Mouse (Mus musculus): ENCODE measurements around the gene Adam33. TPM values are rescaled to one million over a fixed set of nuclear protein-coding genes. Genes with fewer than 3 reads are reported as not detected.
A peak's percentile ranks its signal among the peaks of the same experiment; 100 is the strongest.
"Not testable (repeated sequence)": the region's sequence is repeated elsewhere in the genome, so short reads cannot be mapped to it uniquely, and the experiment has no call there.

Gene Adam33
- total and polyA plus RNA-seq, 2 experiments from 2014 or later = 1.5 to 1.9 TPM

DNA sequence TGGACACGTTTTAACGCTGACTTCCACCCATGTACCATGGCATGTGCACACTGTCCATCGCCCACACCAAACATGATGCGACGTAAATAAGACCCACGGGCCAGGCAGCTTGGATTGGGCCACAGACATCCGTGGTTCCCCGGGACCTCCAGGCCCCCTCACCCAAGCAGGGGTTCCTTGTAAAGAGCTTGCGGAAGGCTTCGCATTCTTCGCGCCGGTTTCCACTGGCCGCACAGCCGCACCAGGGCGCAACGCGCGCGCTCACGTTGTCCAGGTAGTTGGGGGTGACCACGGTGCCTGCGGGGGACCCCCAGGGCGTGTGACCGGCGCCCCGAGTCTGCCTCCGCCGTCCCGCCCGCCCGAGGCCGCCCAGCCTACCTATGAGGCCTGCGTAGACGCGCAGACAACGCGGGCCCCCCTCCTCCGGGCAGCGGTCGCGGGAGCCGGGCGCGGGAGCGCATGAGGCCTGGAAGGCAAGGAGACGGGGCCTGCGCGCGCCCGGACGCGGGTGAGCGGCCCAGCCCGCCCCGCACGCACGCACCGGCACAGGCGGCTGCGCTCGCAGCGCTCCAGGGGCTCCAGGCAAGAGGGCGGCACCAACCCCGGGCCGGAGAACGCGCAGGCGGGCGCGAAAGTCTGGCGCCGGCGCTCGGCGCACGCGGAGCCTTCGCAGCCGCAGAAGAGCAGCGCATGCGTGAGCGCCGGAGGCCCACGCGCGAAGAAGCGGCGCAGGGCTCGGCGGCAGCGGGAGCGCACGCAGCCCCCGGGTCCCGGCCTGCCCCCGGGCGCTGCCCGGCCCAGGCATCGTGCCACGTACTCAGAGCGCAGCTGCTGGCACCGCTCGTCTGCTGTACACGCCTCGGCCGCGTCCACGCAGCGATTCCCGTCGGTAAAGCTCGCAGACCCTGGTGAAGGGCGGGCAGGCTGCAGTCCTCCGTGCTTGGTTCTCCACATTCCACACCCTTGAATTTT is 22.5 kb downstream of the Adam33 start:
- Histone ChIP-seq H3K27me3 (ENCODE audit: insufficient read depth, low read length) (no peaks in the 10 kb centered on the region), H3K9ac (replicated peaks; ENCODE audit: low read length) (peak overlapping the region; percentile 73), H3K36me3 (ENCODE audit: insufficient read depth, low read length) (no peaks in the 10 kb centered on the region), H3K27ac (peak overlapping the region; percentile 77), H3K9me3 (ENCODE audit: low read length) (no peaks in the 10 kb centered on the region), H3K4me1 (ENCODE audit: insufficient read depth, low read length) (peaks cover 6% of the 10 kb centered on the region; the same call in 1 of the 2 replicates), H3K4me3 (ENCODE audit: low read length) (peak overlapping the region; percentile 56), H3K4me2 (ENCODE audit: low read depth, low read length) (peak overlapping the region; percentile 90)
- ATAC-seq (peak; percentile 85), DNase-seq (ENCODE audit: low spot score) (peak; percentile 86)
- TF ChIP-seq CTCF (IDR thresholded peaks at IDR 0.05; ENCODE audit: low read depth) = no peak
- 3% methylated on average over 107 of the region's 115 CpGs for WGBS

DNA sequence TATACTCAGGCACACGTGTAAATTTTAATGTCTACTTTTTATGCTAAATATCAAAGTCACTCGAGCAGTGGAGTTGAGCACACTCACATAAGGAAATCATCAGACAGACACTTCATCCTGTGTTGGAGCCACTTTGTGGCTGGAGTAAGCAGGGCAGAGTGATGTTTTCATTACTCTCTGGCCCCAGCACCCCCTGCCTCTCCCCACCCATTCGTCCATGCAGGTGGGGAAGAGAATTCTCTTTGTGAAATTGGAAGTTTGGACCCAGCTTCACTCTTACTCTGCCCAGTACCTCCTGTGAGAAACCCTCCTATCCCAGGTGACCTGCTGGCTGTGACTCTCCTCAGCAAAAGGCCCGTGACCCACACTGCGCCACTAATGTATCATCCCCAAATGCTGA is 24.9 kb downstream of the Adam33 start:
- WGBS = 80% methylated on average over 5 of the region's 5 CpGs
- no peak for DNase-seq (ENCODE audit: low spot score)
- H3K4me3 ChIP-seq (ENCODE audit: low read length) = no peak overlapping the region
- no peaks in the 10 kb centered on the region for H3K36me3 ChIP-seq (ENCODE audit: insufficient read depth, low read length)
- no peak overlapping the region for H3K27ac ChIP-seq
- H3K27me3 ChIP-seq (ENCODE audit: insufficient read depth, low read length) = no peaks in the 10 kb centered on the region
- ATAC-seq = no peak
- H3K4me2 ChIP-seq (ENCODE audit: low read depth, low read length) = no peak overlapping the region
- no peaks in the 10 kb centered on the region for H3K9me3 ChIP-seq (ENCODE audit: low read length)
- H3K4me1 ChIP-seq (ENCODE audit: insufficient read depth, low read length) = peaks cover 6% of the 10 kb centered on the region; the same call in 1 of the 2 replicates
- H3K9ac ChIP-seq (replicated peaks; ENCODE audit: low read length) = no peak overlapping the region
- TF ChIP-seq CTCF (IDR thresholded peaks at IDR 0.05; ENCODE audit: low read depth) = no peak

DNA sequence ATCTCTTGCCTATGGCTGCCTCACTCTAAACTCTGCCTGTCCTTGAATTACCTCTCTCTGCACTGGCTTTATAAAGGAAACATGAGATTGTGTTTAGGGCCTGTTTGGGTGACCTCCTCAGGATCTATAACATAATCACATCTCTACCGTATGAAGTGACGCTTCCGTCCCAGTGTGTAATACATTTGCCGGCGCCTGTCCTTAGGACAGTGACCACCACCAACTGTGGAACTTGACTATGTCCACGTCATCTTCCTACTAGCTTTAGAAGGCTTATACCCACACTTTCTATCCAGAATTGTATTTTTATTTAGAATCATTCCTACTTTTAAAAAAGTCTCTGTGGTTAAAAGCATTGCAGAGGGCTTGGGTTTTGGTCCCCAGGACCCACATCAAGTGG is 25.4 kb downstream of the Adam33 start:
- Histone ChIP-seq H3K4me2 (ENCODE audit: low read depth, low read length) (no peak overlapping the region), H3K9ac (replicated peaks; ENCODE audit: low read length) (no peak overlapping the region), H3K36me3 (ENCODE audit: insufficient read depth, low read length) (no peaks in the 10 kb centered on the region), H3K9me3 (ENCODE audit: low read length) (no peaks in the 10 kb centered on the region), H3K27me3 (ENCODE audit: insufficient read depth, low read length) (no peaks in the 10 kb centered on the region), H3K4me3 (ENCODE audit: low read length) (no peak overlapping the region), H3K4me1 (ENCODE audit: insufficient read depth, low read length) (peaks cover 6% of the 10 kb centered on the region; the same call in 1 of the 2 replicates), H3K27ac (no peak overlapping the region)
- DNase-seq (ENCODE audit: low spot score) (no peak), ATAC-seq (no peak)
- TF ChIP-seq CTCF (IDR thresholded peaks at IDR 0.05; ENCODE audit: low read depth) = no peak
- 89% methylated on average over 6 of the region's 6 CpGs for WGBS

DNA sequence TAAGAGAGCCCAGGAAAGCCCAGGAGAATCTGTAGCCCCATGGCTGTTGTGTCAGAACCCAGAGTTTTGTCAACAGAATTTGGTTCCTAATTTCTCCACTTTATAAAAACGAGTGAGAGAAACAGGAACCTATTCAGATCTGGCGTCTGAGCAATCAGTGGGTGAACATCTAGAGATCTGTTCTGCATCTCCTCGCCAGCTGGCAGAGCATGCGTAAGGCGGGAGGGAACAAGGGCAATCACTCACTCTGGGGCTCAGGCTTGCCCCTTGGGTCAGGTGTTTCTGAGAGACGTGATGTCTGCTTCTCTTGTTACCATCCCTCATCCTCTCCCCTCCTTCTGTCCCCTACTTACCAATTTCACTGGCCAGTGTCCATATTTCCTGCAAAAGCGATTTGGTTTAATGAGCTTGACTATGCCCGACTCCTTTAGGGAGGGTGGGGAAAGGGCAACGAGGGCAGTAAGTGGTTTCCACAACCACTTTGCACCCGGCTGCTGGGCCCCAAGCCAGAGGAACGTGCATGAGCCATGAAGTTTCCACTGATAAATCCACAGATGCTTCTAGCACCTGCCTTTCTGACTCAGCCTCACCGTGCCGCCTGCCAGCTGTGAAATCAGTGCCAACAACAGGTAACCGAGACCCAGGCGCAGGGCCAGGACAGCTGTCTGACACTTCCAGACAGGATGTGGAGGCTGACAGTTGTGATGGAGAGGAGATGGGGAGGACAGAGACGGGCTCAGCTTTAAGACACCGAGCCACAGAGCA is 26.2 kb downstream of the Adam33 start:
- Histone ChIP-seq H3K36me3 (ENCODE audit: insufficient read depth, low read length) (no peaks in the 10 kb centered on the region), H3K9me3 (ENCODE audit: low read length) (no peaks in the 10 kb centered on the region), H3K27ac (no peak overlapping the region), H3K4me2 (ENCODE audit: low read depth, low read length) (no peak overlapping the region), H3K27me3 (ENCODE audit: insufficient read depth, low read length) (no peaks in the 10 kb centered on the region), H3K9ac (replicated peaks; ENCODE audit: low read length) (no peak overlapping the region), H3K4me3 (ENCODE audit: low read length) (no peak overlapping the region), H3K4me1 (ENCODE audit: insufficient read depth, low read length) (peaks cover 6% of the 10 kb centered on the region; the same call in 1 of the 2 replicates)
- no peak for DNase-seq (ENCODE audit: low spot score)
- no peak for ATAC-seq
- WGBS = 44% methylated on average over 17 of the region's 17 CpGs
- no peak for TF ChIP-seq CTCF (IDR thresholded peaks at IDR 0.05; ENCODE audit: low read depth)

DNA sequence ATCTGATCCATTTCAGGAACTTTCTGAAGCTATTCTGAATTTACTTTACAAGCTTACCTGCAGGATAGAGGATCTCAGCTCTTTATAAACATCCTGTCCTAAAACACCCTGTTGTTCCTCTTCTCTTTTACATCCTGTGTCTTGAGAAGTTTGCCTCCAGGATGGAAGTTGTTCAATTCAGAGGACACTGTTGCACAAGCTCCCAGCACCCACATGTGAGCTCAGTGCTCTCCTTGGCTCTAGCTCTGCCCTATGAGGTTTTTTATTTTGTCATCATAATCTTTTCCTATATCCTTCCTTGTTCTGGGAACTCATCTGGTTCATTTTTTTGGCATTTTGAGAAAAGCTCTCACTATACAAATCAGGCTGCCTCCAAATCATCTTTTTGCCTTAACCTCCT is 26.9 kb downstream of the Adam33 start:
- ATAC-seq = no peak
- H3K27me3 ChIP-seq (ENCODE audit: insufficient read depth, low read length) = no peaks in the 10 kb centered on the region
- H3K36me3 ChIP-seq (ENCODE audit: insufficient read depth, low read length) = no peaks in the 10 kb centered on the region
- H3K4me3 ChIP-seq (ENCODE audit: low read length) = no peak overlapping the region
- H3K9ac ChIP-seq (replicated peaks; ENCODE audit: low read length) = no peak overlapping the region
- no peaks in the 10 kb centered on the region for H3K9me3 ChIP-seq (ENCODE audit: low read length)
- peaks cover 6% of the 10 kb centered on the region; the same call in 1 of the 2 replicates for H3K4me1 ChIP-seq (ENCODE audit: insufficient read depth, low read length)
- DNase-seq (ENCODE audit: low spot score) = no peak
- H3K4me2 ChIP-seq (ENCODE audit: low read depth, low read length) = no peak overlapping the region
- TF ChIP-seq CTCF (IDR thresholded peaks at IDR 0.05; ENCODE audit: low read depth) = no peak
- no peak overlapping the region for H3K27ac ChIP-seq

DNA sequence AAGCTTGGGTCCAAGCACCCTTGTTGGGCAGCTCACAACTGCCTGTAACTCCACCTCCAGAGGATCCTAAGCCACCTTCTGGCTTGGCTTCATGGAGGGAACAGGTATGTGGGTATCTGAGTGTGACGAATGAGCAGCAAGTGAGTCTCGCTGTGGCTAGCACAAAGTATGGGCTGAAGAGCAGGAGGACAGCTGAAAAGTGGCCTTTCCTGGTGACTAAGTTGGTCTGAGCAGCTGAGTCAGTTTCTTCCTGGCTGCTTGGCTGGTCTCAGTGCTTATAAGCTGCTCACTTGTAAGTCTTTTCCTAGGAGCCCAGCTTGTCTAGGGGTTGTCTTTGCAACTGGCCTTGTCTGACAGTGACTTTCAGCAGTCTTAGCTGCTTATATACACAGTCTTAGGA is 27.3 kb downstream of the Adam33 start:
- DNase-seq (ENCODE audit: low spot score) (no peak), ATAC-seq (no peak)
- no peak overlapping the region for H3K27ac ChIP-seq
- H3K4me2 ChIP-seq (ENCODE audit: low read depth, low read length) = no peak overlapping the region
- TF ChIP-seq CTCF (IDR thresholded peaks at IDR 0.05; ENCODE audit: low read depth) = no peak
- H3K4me3 ChIP-seq (ENCODE audit: low read length) = no peak overlapping the region
- WGBS = 82% methylated on average over 2 of the region's 2 CpGs
- H3K27me3 ChIP-seq (ENCODE audit: insufficient read depth, low read length) = no peaks in the 10 kb centered on the region
- no peaks in the 10 kb centered on the region for H3K36me3 ChIP-seq (ENCODE audit: insufficient read depth, low read length)
- H3K9me3 ChIP-seq (ENCODE audit: low read length) = no peaks in the 10 kb centered on the region
- H3K9ac ChIP-seq (replicated peaks; ENCODE audit: low read length) = no peak overlapping the region
- peaks cover 6% of the 10 kb centered on the region; the same call in 1 of the 2 replicates for H3K4me1 ChIP-seq (ENCODE audit: insufficient read depth, low read length)

DNA sequence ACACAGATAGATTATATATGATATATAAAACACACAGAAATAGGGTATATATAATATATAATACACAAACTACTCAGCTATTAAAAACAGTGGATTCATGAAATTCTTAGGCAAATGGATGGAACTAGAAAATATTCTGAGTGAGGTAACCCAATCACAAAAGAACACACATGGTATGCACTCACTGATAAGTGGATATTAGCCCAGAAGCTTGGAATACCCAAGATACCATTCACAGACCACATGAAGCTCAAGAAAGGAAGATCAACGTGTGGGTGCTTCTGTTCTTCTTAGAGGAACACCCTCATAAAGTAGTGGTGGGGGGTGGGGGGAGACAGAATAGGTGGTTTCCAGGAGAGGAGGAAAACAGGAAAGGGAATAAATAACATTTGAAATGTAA is 32.2 kb downstream of the Adam33 start:
- H3K27ac ChIP-seq; H3K4me2 ChIP-seq (ENCODE audit: low read depth, low read length); H3K4me3 ChIP-seq (ENCODE audit: low read length); ATAC-seq; H3K4me1 ChIP-seq (ENCODE audit: insufficient read depth, low read length); H3K9ac ChIP-seq (replicated peaks; ENCODE audit: low read length); H3K9me3 ChIP-seq (ENCODE audit: low read length); DNase-seq (ENCODE audit: low spot score); H3K27me3 ChIP-seq (ENCODE audit: insufficient read depth, low read length): not testable (repeated sequence)
- WGBS = 51% methylated on average over 1 of the region's 1 CpGs
- H3K36me3 ChIP-seq (ENCODE audit: insufficient read depth, low read length) = peaks cover 11% of the 10 kb centered on the region; the same call in 1 of the 2 replicates
